ENCODE assay signal across 7 mouse cellular contexts in the genomic region with DNA sequence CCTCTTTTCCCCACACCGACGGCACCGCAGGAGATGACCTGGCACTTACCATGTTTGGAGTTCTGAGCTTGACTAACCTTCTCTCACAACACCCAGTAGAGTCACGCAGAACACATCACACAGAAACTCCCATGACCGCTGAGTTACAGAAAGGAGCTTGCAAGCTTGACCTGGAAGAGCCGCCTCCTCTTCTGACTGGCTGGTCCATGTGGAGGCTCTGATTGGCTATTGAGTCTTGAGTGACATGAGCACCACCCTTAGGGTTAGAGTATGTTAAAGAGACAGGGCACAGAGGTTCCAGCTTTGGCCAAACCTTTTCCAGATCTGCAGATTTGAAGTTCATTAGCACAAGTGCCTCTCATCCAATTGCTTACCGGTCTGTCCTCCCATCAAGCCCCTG. TPM values are rescaled to one million over a fixed set of nuclear protein-coding genes. Genes with fewer than 3 reads are reported as not detected.
A peak's percentile ranks its signal among the peaks of the same experiment; 100 is the strongest.
DNase-seq lines count a peak whose midpoint lies in the region; ATAC-seq and TF ChIP-seq lines count a peak whose summit lies in the region.
"Not testable (repeated sequence)": the region's sequence is repeated elsewhere in the genome, so short reads cannot be mapped to it uniquely, and the experiment has no call there.

A gene (minus strand): TSS at position 186 of the 400 bp plus-strand sequence.

- not testable (repeated sequence) for H3K27ac ChIP-seq in hindbrain, embryonic 15.5 days (replicated peaks)

- TF ChIP-seq POLR2A in brain, embryonic 14.5 days (IDR thresholded peaks at IDR 0.05; ENCODE audit: borderline replicate concordance, extremely low read depth, insufficient read depth, insufficient read length, poor library complexity, severe bottlenecking), result not testable (repeated sequence)

- TF ChIP-seq CTCF in Patski (IDR thresholded peaks at IDR 0.05); brain, embryonic 14.5 days (IDR thresholded peaks at IDR 0.05; ENCODE audit: borderline replicate concordance, extremely low read depth, insufficient read depth, insufficient read length): not testable (repeated sequence)

- not testable (repeated sequence) for DNase-seq in Patski (ENCODE audit: low read depth, low spot score); brain, embryonic 14.5 days (ENCODE audit: low read depth); frontal cortex, adult 2 months (ENCODE audit: extremely low spot score in 1 of 2, low spot score in 1 of 2); heart, adult 18-20 months; left cerebral cortex, adult 8-10 months (ENCODE audit: low spot score in 2 of 2)

- not testable (repeated sequence) for H3K36me3 ChIP-seq in hindbrain, embryonic 15.5 days

- WGBS in hindbrain, embryonic 15.5 days, result no CpG with 5 or more reads among the region's 7 CpGs

- not testable (repeated sequence) for H3K27me3 ChIP-seq in Patski; hindbrain, embryonic 15.5 days

- H3K9me3 ChIP-seq in hindbrain, embryonic 15.5 days, result not testable (repeated sequence)

- H3K4me1 ChIP-seq in hindbrain, embryonic 15.5 days (replicated peaks), result not testable (repeated sequence)

- CTCF ChIA-PET in Patski (lab: Charles Lee), result not testable (repeated sequence)

- not testable (repeated sequence) for ATAC-seq in Patski; hindbrain, embryonic 15.5 days (ENCODE audit: low FRiP score, low read depth)
- peak; percentile 76; the same call in 1 of the 2 replicates for ATAC-seq in megakaryocyte progenitor cell, adult 5-6 weeks (replicated peaks; ENCODE audit: poor library complexity)

- not testable (repeated sequence) for H3K9ac ChIP-seq in hindbrain, embryonic 15.5 days

- POLR2A ChIA-PET in Patski (lab: Charles Lee), result not testable (repeated sequence)

- not testable (repeated sequence) for H3K4me2 ChIP-seq in hindbrain, embryonic 15.5 days

- in situ Hi-C loops in Patski (cut with MboI; ENCODE audit: low pct_unique_long_range_greater_than_20kb), result not testable (repeated sequence)

- not testable (repeated sequence) for H3K4me3 ChIP-seq in hindbrain, embryonic 15.5 days

RNA-seq across cellular contexts. Expression of the gene that starts here (rescaled TPM):
- 17.1 TPM for polyA plus RNA-seq in Patski (2021)
- polyA plus RNA-seq in brain, embryonic 14.5 days (2012; rRNA removed), result 12.4 and 14.3 TPM in 2 replicates
- 14.9 and 18.1 TPM in 2 replicates for polyA plus RNA-seq in frontal cortex, adult 2 months (2012; rRNA removed)
- 10 to 100 TPM; 57.0 to 59.3 TPM for total RNA-seq in heart, adult 18-20 months (2021)
- 11.0 and 12.4 TPM in 2 replicates for polyA plus RNA-seq in hindbrain, embryonic 15.5 days (2015; fragmentation: Nextera tagmentation; extraction: Ambion mirVana)
- total RNA-seq in left cerebral cortex, adult 8-10 months (2022), result 100 to 1,000 TPM in 1 of 4 experiments, 10 to 100 TPM in 3; 88.1 to 106 (median 91.0) TPM
- 11.4 and 13.7 TPM in 2 replicates for total RNA-seq in megakaryocyte progenitor cell, adult 5-6 weeks (2015)
- total RNA-seq in megakaryocyte progenitor cell, adult 5-6 weeks (2017), result 13.1 and 14.6 TPM in 2 replicates
